Mouse (Mus musculus) lung, embryonic 16.5 days (tissue): Measurements from ENCODE around the gene Myh11. TPM values are rescaled to one million over a fixed set of nuclear protein-coding genes. Genes with fewer than 3 reads are reported as not detected.

Source experiments
- ATAC-seq: fragments of 200-750 bp; cut with Nextera tagmentation; 2 replicates; pipeline ENCODE4 v1.8.0; 2017; ENCODE audit warnings: low read depth, mild to moderate bottlenecking, moderate library complexity
- H3K27ac ChIP-seq: fragments of 300-500 bp; sonication (generic); 2 replicates; pipeline ENCODE4 v1.5.1; 2014; ENCODE audit warnings: mild to moderate bottlenecking, control low read depth, low read length
- H3K27me3 ChIP-seq: fragments of 300-500 bp; sonication (generic); 2 replicates; pipeline ENCODE4 v1.6.1; 2014; ENCODE audit warnings: low read depth, low read length, mixed read lengths; ENCODE audit not compliant: control insufficient read depth, insufficient read depth
- H3K36me3 ChIP-seq: fragments of 300-500 bp; sonication (generic); 2 replicates; pipeline ENCODE4 v1.6.1; 2014; ENCODE audit warnings: low read length; ENCODE audit not compliant: control insufficient read depth, insufficient read depth
- H3K4me1 ChIP-seq: fragments of 300-500 bp; sonication (generic); replicated peaks from 2 replicates; pipeline ENCODE4 v1.6.1; 2014; ENCODE audit warnings: low read length, mixed read lengths; ENCODE audit not compliant: control insufficient read depth, insufficient read depth
- H3K4me2 ChIP-seq: fragments of 300-500 bp; sonication (generic); 2 replicates; pipeline ENCODE4 v1.6.1; 2014; ENCODE audit warnings: low read depth, low read length, control low read depth
- H3K4me3 ChIP-seq: fragments of 300-500 bp; sonication (generic); 2 replicates; pipeline ENCODE4 v1.5.1; 2014; ENCODE audit warnings: mild to moderate bottlenecking, low read length, control low read depth
- H3K9ac ChIP-seq: fragments of 300-500 bp; sonication (generic); 2 replicates; pipeline ENCODE4 v1.6.1; 2014; ENCODE audit warnings: low read length, control low read depth
- H3K9me3 ChIP-seq: fragments of 300-500 bp; sonication (generic); 2 replicates; pipeline ENCODE4 v1.6.1; 2016; ENCODE audit warnings: low read length; ENCODE audit not compliant: control insufficient read depth
- WGBS: fragments of 180-500 bp; shearing (Covaris S2); extraction: QIAGEN DNeasy Blood & Tissue Kit; methylation state at CpG from one replicate; pipeline ENCODE4 v1.1.7; 2014; 5-methylcytosine and 5-hydroxymethylcytosine counted together
- polyA plus RNA-seq: library from polyadenylated mRNA; unstranded; fragments of >200 nt; fragmentation: Nextera tagmentation; extraction: Ambion mirVana; gene quantifications from 2 replicates; pipeline ENCODE4 v1.2.1, GENCODE M21; 2015

Gene Myh11
- polyA plus RNA-seq, 1 experiment from 2014 or later, result 49.7 TPM

DNA sequence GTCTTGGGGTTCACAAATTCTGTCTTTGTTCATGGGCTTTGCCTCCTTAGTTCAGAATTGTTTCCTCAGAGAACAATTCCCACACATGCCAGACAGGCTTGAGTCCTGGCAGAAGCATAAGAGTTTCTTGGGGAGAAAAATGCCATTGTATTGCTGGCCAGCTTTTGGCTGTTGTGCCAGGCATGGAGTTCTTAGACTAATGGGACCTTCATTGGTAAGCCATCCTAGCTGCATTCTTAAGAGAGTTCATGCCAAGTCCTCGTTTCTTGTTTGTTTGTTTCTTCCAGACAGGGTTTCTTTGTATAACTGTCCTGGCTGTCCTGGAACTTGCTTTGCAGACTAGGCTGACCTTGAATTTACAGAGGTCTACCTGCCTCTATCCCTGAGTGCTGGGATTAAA, 107.3 kb downstream of the Myh11 start:
- no peak for ATAC-seq
- no peaks in the 10 kb centered on the region for H3K9me3 ChIP-seq
- H3K27me3 ChIP-seq, result no peaks in the 10 kb centered on the region
- no peak overlapping the region for H3K4me3 ChIP-seq
- H3K27ac ChIP-seq, result no peak overlapping the region
- H3K4me1 ChIP-seq, result no peaks in the 10 kb centered on the region
- H3K9ac ChIP-seq, result no peak overlapping the region
- no peak overlapping the region for H3K4me2 ChIP-seq
- peaks cover 58% of the 10 kb centered on the region for H3K36me3 ChIP-seq
- WGBS, result 53% methylated on average over 1 of the region's 1 CpGs

DNA sequence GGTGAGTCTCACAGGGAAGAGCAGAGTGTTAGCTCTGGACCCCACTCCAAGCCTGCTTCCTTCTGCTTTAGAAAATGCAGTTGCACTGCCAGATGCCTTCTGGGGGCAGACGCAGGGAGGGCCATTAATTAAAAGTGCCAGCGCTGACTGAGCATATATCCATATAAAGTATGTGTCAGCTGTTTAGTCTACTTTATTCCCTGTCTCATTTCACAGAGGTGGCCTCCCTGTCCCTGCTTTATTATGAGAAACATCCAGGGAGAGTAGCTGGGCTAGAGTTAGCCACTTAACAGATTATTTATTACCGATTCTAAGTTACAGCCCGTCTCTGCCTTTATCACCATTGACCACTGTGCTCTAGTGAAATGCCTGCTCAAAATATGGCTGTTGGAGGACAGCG, 108.8 kb downstream of the Myh11 start:
- Histone ChIP-seq H3K9me3 (no peaks in the 10 kb centered on the region), H3K27me3 (no peaks in the 10 kb centered on the region), H3K27ac (no peak overlapping the region), H3K36me3 (peaks cover 59% of the 10 kb centered on the region), H3K4me3 (no peak overlapping the region), H3K4me2 (no peak overlapping the region), H3K9ac (no peak overlapping the region), H3K4me1 (no peaks in the 10 kb centered on the region)
- WGBS, result 82% methylated on average over 5 of the region's 5 CpGs
- no peak for ATAC-seq

DNA sequence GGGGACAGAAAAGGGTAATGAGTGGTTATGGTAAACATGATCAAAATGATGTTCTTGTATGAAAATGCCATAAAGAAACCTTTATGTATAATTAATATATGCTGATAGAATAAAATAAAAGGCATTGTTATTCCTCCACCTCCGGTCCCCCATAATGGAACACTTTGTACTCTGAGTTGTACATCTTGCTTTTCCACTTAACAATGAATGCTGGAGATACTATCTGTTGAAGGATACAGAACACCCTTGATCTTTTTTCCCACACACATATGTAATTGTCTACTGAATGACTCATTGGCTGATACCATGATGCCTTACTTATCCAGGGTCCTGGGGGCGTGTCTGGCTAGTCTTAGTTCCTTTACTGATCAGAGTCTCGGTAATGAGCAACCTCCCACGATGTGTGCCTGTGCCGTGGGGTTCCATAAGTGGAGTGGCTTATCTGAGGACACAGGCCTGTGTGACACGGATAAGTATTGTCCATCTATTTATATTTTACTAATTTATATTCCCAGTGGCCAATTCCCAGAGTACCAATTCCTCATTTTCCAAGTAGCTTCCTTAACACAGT, 110.9 kb downstream of the Myh11 start:
- peaks cover 64% of the 10 kb centered on the region for H3K36me3 ChIP-seq
- H3K4me2 ChIP-seq, result no peak overlapping the region
- no peaks in the 10 kb centered on the region for H3K9me3 ChIP-seq
- no peaks in the 10 kb centered on the region for H3K4me1 ChIP-seq
- no peak for ATAC-seq
- no peaks in the 10 kb centered on the region for H3K27me3 ChIP-seq
- no peak overlapping the region for H3K4me3 ChIP-seq
- no peak overlapping the region for H3K27ac ChIP-seq
- 82% methylated on average over 6 of the region's 6 CpGs for WGBS
- H3K9ac ChIP-seq, result no peak overlapping the region

- H3K4me2 ChIP-seq, result no peak overlapping the region
- H3K27ac ChIP-seq, result no peak overlapping the region
- no peak overlapping the region for H3K9ac ChIP-seq
- H3K4me3 ChIP-seq, result no peak overlapping the region
- H3K36me3 ChIP-seq, result peaks cover 67% of the 10 kb centered on the region
- no peaks in the 10 kb centered on the region for H3K4me1 ChIP-seq
- H3K9me3 ChIP-seq, result no peaks in the 10 kb centered on the region
- ATAC-seq, result no peak
- WGBS, result 49% methylated on average over 3 of the region's 3 CpGs
- H3K27me3 ChIP-seq, result no peaks in the 10 kb centered on the region
Observed at GRCm38 (mm10) chr16:14178041-14178440, 113.1 kb downstream of the Myh11 start.

DNA sequence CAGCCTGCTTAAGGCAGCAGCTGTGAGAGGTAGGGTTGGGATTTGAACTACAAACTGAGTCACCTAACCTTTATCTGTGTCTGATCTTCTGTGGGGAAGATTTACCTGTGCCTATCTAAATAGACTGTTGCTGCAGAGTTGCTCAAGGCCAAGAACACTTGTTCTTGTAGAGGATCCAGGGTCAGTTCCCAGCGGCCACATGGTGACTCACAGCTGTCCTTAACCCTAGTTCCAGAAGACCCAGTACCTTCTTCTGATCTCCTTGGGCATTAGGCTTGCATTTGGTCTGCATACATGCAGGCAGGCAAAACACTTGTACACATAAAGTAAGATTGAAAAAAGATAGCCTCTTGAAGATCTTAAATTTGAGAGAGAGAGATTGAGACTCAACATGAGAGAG, 121.5 kb downstream of the Myh11 start:
- no peaks in the 10 kb centered on the region for H3K27me3 ChIP-seq
- no peak overlapping the region for H3K4me2 ChIP-seq
- H3K27ac ChIP-seq, result no peak overlapping the region
- no peak overlapping the region for H3K4me3 ChIP-seq
- H3K9ac ChIP-seq, result no peak overlapping the region
- WGBS, result 97% methylated on average over 1 of the region's 1 CpGs
- H3K9me3 ChIP-seq, result no peaks in the 10 kb centered on the region
- no peak for ATAC-seq
- peaks cover 10% of the 10 kb centered on the region for H3K4me1 ChIP-seq
- peaks cover 50% of the 10 kb centered on the region for H3K36me3 ChIP-seq

GRCm38 (mm10) chr16:14166490-14166889, 124.7 kb downstream of the Myh11 start:
- Histone ChIP-seq H3K4me2 (no peak overlapping the region), H3K4me1 (peaks cover 17% of the 10 kb centered on the region), H3K9me3 (no peaks in the 10 kb centered on the region), H3K27me3 (no peaks in the 10 kb centered on the region), H3K4me3 (no peak overlapping the region), H3K36me3 (peaks cover 25% of the 10 kb centered on the region), H3K27ac (no peak overlapping the region), H3K9ac (no peak overlapping the region)
- ATAC-seq, result no peak
- 89% methylated on average over 4 of the region's 4 CpGs for WGBS

GRCm38 (mm10) chr16:14163731-14164130, 127.4 kb downstream of the Myh11 start:
- Histone ChIP-seq H3K36me3 (peaks cover 2% of the 10 kb centered on the region; the same call in 1 of the 2 replicates), H3K27ac (peak overlapping the region; percentile 98), H3K9ac (peak overlapping the region; percentile 76), H3K4me3 (peak overlapping the region; percentile 60), H3K9me3 (no peaks in the 10 kb centered on the region), H3K27me3 (no peaks in the 10 kb centered on the region), H3K4me2 (peak overlapping the region; percentile 66), H3K4me1 (peaks cover 17% of the 10 kb centered on the region)
- ATAC-seq, result no peak
- WGBS, result under 1% methylated on average over 10 of the region's 10 CpGs

DNA sequence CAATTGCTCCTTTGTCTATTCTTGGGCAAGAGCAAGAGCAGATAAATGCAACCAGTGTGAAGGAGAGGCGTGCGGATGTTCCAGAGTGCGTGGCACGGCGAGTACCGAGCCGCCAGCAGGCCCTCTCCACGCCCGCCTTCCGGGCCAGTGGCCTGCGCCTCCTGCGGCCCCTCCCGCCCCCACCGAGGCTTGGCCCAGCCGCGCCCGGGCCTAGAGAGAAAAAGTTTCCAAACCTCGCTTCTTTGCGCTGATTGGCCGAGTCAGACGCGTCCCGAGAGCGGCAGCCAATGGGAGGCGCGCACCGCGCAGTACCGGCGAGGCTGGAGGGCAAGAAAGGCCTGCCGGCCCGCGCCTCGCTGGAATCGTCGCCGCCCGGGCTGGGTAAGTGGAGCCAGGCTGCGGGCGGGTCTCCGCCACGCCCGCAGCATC, 128.2 kb downstream of the Myh11 start, which contains the start of the genes Nde1 and Marf1:
Nde1 (plus strand) TSS at position 288 of the 429 bp plus-strand sequence.
Marf1 (minus strand) TSS at position 364 of the 429 bp plus-strand sequence.
- no peaks in the 10 kb centered on the region for H3K36me3 ChIP-seq
- H3K4me1 ChIP-seq, result peaks cover 22% of the 10 kb centered on the region
- peak; percentile 89 for ATAC-seq
- 0% methylated on average over 42 of the region's 43 CpGs for WGBS
- H3K4me2 ChIP-seq, result peak within 1 kb of the TSS; percentile 66
- no peaks in the 10 kb centered on the region for H3K27me3 ChIP-seq
- peak within 1 kb of the TSS; percentile 76 for H3K9ac ChIP-seq
- no peaks in the 10 kb centered on the region for H3K9me3 ChIP-seq
- H3K27ac ChIP-seq, result peak within 1 kb of the TSS; percentile 98
- peak within 1 kb of the TSS; percentile 60 for H3K4me3 ChIP-seq

DNA sequence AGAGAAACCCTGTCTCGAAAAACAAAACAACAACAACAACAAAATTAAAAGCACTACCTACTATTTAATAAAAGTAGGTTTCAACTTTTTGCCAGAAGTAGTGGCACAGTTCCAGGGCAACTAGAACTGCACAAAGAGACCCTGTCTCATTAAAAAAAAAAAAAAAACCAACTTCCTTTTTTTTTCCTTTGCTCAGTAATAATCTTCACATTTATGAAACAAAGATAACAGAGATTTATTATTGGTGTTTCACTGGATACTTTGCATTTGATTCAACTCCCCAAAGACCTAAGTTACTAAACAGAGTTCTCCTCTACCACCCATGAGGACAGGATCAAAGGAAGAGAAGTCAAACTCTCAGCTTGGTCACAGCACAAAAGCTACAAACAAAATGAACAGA, 130.2 kb downstream of the Myh11 start:
- Histone ChIP-seq H3K4me3 (no peak overlapping the region), H3K27ac (no peak overlapping the region), H3K4me2 (no peak overlapping the region), H3K4me1 (peaks cover 29% of the 10 kb centered on the region), H3K9ac (no peak overlapping the region), H3K27me3 (no peaks in the 10 kb centered on the region), H3K36me3 (no peaks in the 10 kb centered on the region), H3K9me3 (no peaks in the 10 kb centered on the region)
- no peak for ATAC-seq
- WGBS, result 72% methylated on average over 1 of the region's 1 CpGs
